Mouse (Mus musculus): ENCODE measurements at regions not wholly inside any gene's neighbourhood (a gene's known extent, or its start where the extent isn't known, plus 50 kb on each side); places are given as distances from the start of the nearest gene placed in this dataset.

GRCm38 (mm10) chr1:35878426-35878825 lies 189.8 kb upstream of the Hs6st1 start:
- TF ChIP-seq CTCF (IDR thresholded peaks at IDR 0.05; ENCODE audit: borderline replicate concordance, insufficient read depth, low read length) = no peak
- no peak for TF ChIP-seq POLR2A (IDR thresholded peaks at IDR 0.05; ENCODE audit: low read depth, low read length)

Measured in embryonic fibroblast, embryonic 13.5 days (primary cell).